9 mouse cellular contexts compared by ENCODE assay signal in genomic region chr13:70610431-70611420, GRCm38 (mm10). TPM values are rescaled to one million over a fixed set of nuclear protein-coding genes. Genes with fewer than 3 reads are reported as not detected.
DNase-seq lines count a peak whose midpoint lies in the region; ATAC-seq and TF ChIP-seq lines count a peak whose summit lies in the region.
"Had no signal": no experiment of that assay in that cellular context is flagged by ENCODE, and none has a peak within 500 bp of the region (broad histone marks: within the 10 kb centered on the region; RNA-seq: fewer than 3 reads in every experiment).

No protein-coding gene starts in this region.

- ATAC-seq in G1E (ENCODE audit: extremely low read depth, insufficient number of reproducible peaks, low FRiP score, poor library complexity, severe bottlenecking), result peak; percentile 58; the same call in 1 of the 2 replicates
- no peak; the same call in none of the 2 replicates for ATAC-seq in embryonic facial prominence, embryonic 11.5 days (replicated peaks; ENCODE audit: insufficient number of reproducible peaks, low FRiP score, low TSS enrichment, low read depth)
- peak; percentile 36; the same call in 1 of the 2 replicates for ATAC-seq in kidney, embryonic 16.5 days (ENCODE audit: low FRiP score, low TSS enrichment)
- ATAC-seq in liver, postnatal 0 days, result peak; percentile 41; the same call in 1 of the 2 replicates

- H3K9me3 ChIP-seq in G1E (replicated peaks), result no peaks in the 10 kb centered on the region
- no peaks in the 10 kb centered on the region for H3K9me3 ChIP-seq in embryonic facial prominence, embryonic 11.5 days (replicated peaks; ENCODE audit: control insufficient read depth, low read length)
- no peaks in the 10 kb centered on the region for H3K9me3 ChIP-seq in heart, embryonic 10.5 days
- H3K9me3 ChIP-seq in kidney, embryonic 16.5 days (ENCODE audit: low read length), result no peaks in the 10 kb centered on the region
- no peaks in the 10 kb centered on the region for H3K9me3 ChIP-seq in liver, postnatal 0 days (ENCODE audit: low read length)
- H3K9me3 ChIP-seq: lung, embryonic 15.5 days had no signal

- 87% methylated on average over 15 of the region's 15 CpGs for WGBS in embryonic facial prominence, embryonic 11.5 days
- 85% methylated on average over 15 of the region's 15 CpGs for WGBS in heart, embryonic 10.5 days
- 86% methylated on average over 15 of the region's 15 CpGs for WGBS in kidney, embryonic 16.5 days
- 79% methylated on average over 15 of the region's 15 CpGs for WGBS in liver, postnatal 0 days (ENCODE audit: insufficient replicate concordance)

- peaks cover 95% of the 10 kb centered on the region for H3K36me3 ChIP-seq in G1E (replicated peaks)
- peaks cover 2% of the 10 kb centered on the region for H3K36me3 ChIP-seq in embryonic facial prominence, embryonic 11.5 days (replicated peaks; ENCODE audit: control insufficient read depth, insufficient read depth, low read depth, low read length)
- H3K36me3 ChIP-seq in heart, embryonic 10.5 days, result peaks cover 89% of the 10 kb centered on the region
- peaks cover 70% of the 10 kb centered on the region for H3K36me3 ChIP-seq in kidney, embryonic 16.5 days (ENCODE audit: insufficient read depth, low read length)
- H3K36me3 ChIP-seq in liver, postnatal 0 days (replicated peaks; ENCODE audit: insufficient read depth, low read length), result peaks cover 58% of the 10 kb centered on the region

- no peak for TF ChIP-seq EP300 in liver, postnatal 0 days (IDR thresholded peaks at IDR 0.05; ENCODE audit: low read depth)

- H3K4me1 ChIP-seq in G1E (ENCODE audit: insufficient read depth, low read depth, low read length), result no peaks in the 10 kb centered on the region
- no peaks in the 10 kb centered on the region for H3K4me1 ChIP-seq in embryonic facial prominence, embryonic 11.5 days (ENCODE audit: control insufficient read depth, insufficient read depth, low read length)
- H3K4me1 ChIP-seq in heart, embryonic 10.5 days, result no peaks in the 10 kb centered on the region
- H3K4me1 ChIP-seq in kidney, embryonic 16.5 days (ENCODE audit: insufficient read depth, low read length), result no peaks in the 10 kb centered on the region
- H3K4me1 ChIP-seq in liver, postnatal 0 days (ENCODE audit: insufficient read depth), result no peaks in the 10 kb centered on the region
- H3K4me1 ChIP-seq: lung, embryonic 15.5 days had no signal

- no peak overlapping the region for H3K4me3 ChIP-seq in G1E (ENCODE audit: low read depth, low read length)
- no peak overlapping the region for H3K4me3 ChIP-seq in embryonic facial prominence, embryonic 11.5 days (ENCODE audit: low read depth, low read length)
- no peak overlapping the region for H3K4me3 ChIP-seq in heart, embryonic 10.5 days
- no peak overlapping the region for H3K4me3 ChIP-seq in kidney, embryonic 16.5 days (ENCODE audit: low read length)
- H3K4me3 ChIP-seq in liver, postnatal 0 days (ENCODE audit: low read depth, low read length), result no peak overlapping the region
- H3K4me3 ChIP-seq: lung, embryonic 15.5 days had no signal

- DNase-seq in G1E (ENCODE audit: low spot score), result no peak
- peak; percentile 22 to 44 for DNase-seq in adrenal gland, postnatal 4 days (ENCODE audit: low spot score in 2 of 2)
- peak; percentile 77 for DNase-seq in embryonic facial prominence, embryonic 11.5 days (ENCODE audit: low spot score)
- DNase-seq in heart, embryonic 10.5 days (ENCODE audit: low spot score), result peak; percentile 77
- peak; percentile 78 for DNase-seq in liver, postnatal 0 days
- peak; percentile 39 for DNase-seq in ovary, postnatal 14 days (ENCODE audit: low spot score)
- peak; percentile 44 to 60 for DNase-seq in thymus, postnatal 36 days

- H3K27ac ChIP-seq in embryonic facial prominence, embryonic 11.5 days (replicated peaks; ENCODE audit: low read depth, low read length), result no peak overlapping the region
- H3K27ac ChIP-seq in heart, embryonic 10.5 days, result no peak overlapping the region
- no peak overlapping the region for H3K27ac ChIP-seq in kidney, embryonic 16.5 days (ENCODE audit: low read length)
- no peak overlapping the region for H3K27ac ChIP-seq in liver, postnatal 0 days (ENCODE audit: low read depth)
- H3K27ac ChIP-seq: lung, embryonic 15.5 days had no signal

- no peak overlapping the region for H3K4me2 ChIP-seq in embryonic facial prominence, embryonic 11.5 days (ENCODE audit: low read depth, low read length)
- H3K4me2 ChIP-seq in kidney, embryonic 16.5 days (replicated peaks; ENCODE audit: low read depth, low read length), result no peak overlapping the region
- no peak overlapping the region for H3K4me2 ChIP-seq in liver, postnatal 0 days (ENCODE audit: low read depth, low read length)
- H3K4me2 ChIP-seq: lung, embryonic 15.5 days had no signal

- no peaks in the 10 kb centered on the region for H3K27me3 ChIP-seq in G1E (ENCODE audit: insufficient read depth, low read length)
- H3K27me3 ChIP-seq in embryonic facial prominence, embryonic 11.5 days (ENCODE audit: control insufficient read depth, insufficient read depth, low read length), result no peaks in the 10 kb centered on the region
- H3K27me3 ChIP-seq in heart, embryonic 10.5 days (ENCODE audit: insufficient read depth, poor library complexity, severe bottlenecking), result no peaks in the 10 kb centered on the region
- no peaks in the 10 kb centered on the region for H3K27me3 ChIP-seq in kidney, embryonic 16.5 days (ENCODE audit: insufficient read depth, low read length)
- no peaks in the 10 kb centered on the region for H3K27me3 ChIP-seq in liver, postnatal 0 days (ENCODE audit: insufficient read depth, low read length)
- H3K27me3 ChIP-seq: lung, embryonic 15.5 days had no signal

- TF ChIP-seq CTCF in G1E (IDR thresholded peaks at IDR 0.05; ENCODE audit: low read depth, low read length), result 0 out of 2 replicates have a peak, but pooled peaks have one; percentile 41
- TF ChIP-seq CTCF in liver, postnatal 0 days (IDR thresholded peaks at IDR 0.05; ENCODE audit: low read depth), result peak; percentile 75

- H3K9ac ChIP-seq in embryonic facial prominence, embryonic 11.5 days (replicated peaks; ENCODE audit: low read length), result no peak overlapping the region
- H3K9ac ChIP-seq in kidney, embryonic 16.5 days (replicated peaks; ENCODE audit: low read length), result no peak overlapping the region
- no peak overlapping the region for H3K9ac ChIP-seq in liver, postnatal 0 days (replicated peaks)
- H3K9ac ChIP-seq: lung, embryonic 15.5 days had no signal

RNA-seq across cellular contexts. Expression of gene Ice1, which starts 26.7 kb away (rescaled TPM):
- total RNA-seq in G1E (2014; fragmentation: Nextera tagmentation) (48.5 and 51.5 TPM in 2 replicates), G1E (2017) (28.2 and 29.3 TPM in 2 replicates)
- polyA plus RNA-seq in G1E (2012), result 6.4 and 9.6 TPM in 2 replicates
- total RNA-seq in adrenal gland, postnatal 4 days (2021), result 10 to 100 TPM; 41.8 to 45.3 TPM
- polyA plus RNA-seq in embryonic facial prominence, embryonic 11.5 days (2014; fragmentation: Nextera tagmentation; extraction: Ambion mirVana), result 31.5 and 34.0 TPM in 2 replicates
- 16.8 and 20.3 TPM in 2 replicates for polyA plus RNA-seq in heart, embryonic 10.5 days (2016; fragmentation: Nextera tagmentation; extraction: Ambion mirVana)
- 19.8 and 19.9 TPM in 2 replicates for polyA plus RNA-seq in kidney, embryonic 16.5 days (2015; fragmentation: Nextera tagmentation; extraction: Ambion mirVana)
- 3.4 and 3.7 TPM in 2 replicates for polyA plus RNA-seq in liver, postnatal 0 days (2015; fragmentation: Nextera tagmentation; extraction: Ambion mirVana)
